Mouse (Mus musculus) cerebellum, adult 2 months (tissue): Measurements from ENCODE around the gene Amz1. TPM values are rescaled to one million over a fixed set of nuclear protein-coding genes. Genes with fewer than 3 reads are reported as not detected.

ENCODE experiments used
- DNase-seq, 2 experiments: peaks; one replicate each; pipeline ENCODE4 v3.0.0; 2021
- H3K27ac ChIP-seq: fragments of 200-500 bp; 2 replicates; pipeline ENCODE4 v1.5.1; 2012; ENCODE audit warnings: low read length, control low read depth, inconsistent platforms; ENCODE audit not compliant: insufficient read depth
- H3K27me3 ChIP-seq: fragments of 200-500 bp; 2 replicates; pipeline ENCODE4 v1.6.1; 2012; ENCODE audit warnings: inconsistent platforms, mild to moderate bottlenecking, low read length, moderate library complexity; ENCODE audit not compliant: control insufficient read depth, insufficient read depth
- H3K4me1 ChIP-seq: fragments of 200-500 bp; 2 replicates; pipeline ENCODE4 v1.6.1; 2011; ENCODE audit warnings: low read length; ENCODE audit not compliant: control insufficient read depth, insufficient read depth
- H3K4me3 ChIP-seq: fragments of 200-500 bp; replicated peaks from 2 replicates; pipeline ENCODE3; 2011; ENCODE audit warnings: mild to moderate bottlenecking, low read depth, low read length, control low read depth; ENCODE audit not compliant: insufficient read depth
- CTCF ChIP-seq: fragments of 200-500 bp; IDR thresholded peaks from 2 replicates; pipeline ENCODE4 v1.5.1; 2011; ENCODE audit warnings: low read depth, mild to moderate bottlenecking, control low read depth, low read length, moderate library complexity, borderline replicate concordance; ENCODE audit not compliant: insufficient read depth
- POLR2A ChIP-seq: fragments of 200-500 bp; IDR thresholded peaks from 2 replicates; pipeline ENCODE4 v1.6.1; 2011; ENCODE audit warnings: low read length, control low read depth, borderline replicate concordance; ENCODE audit not compliant: insufficient read depth
- WGBS: fragments of 180-500 bp; shearing (Covaris S2); methylation state at CpG from one replicate; pipeline ENCODE4 v1.1.7; 2018; 5-methylcytosine and 5-hydroxymethylcytosine counted together
- polyA plus RNA-seq: library from polyadenylated mRNA; depleted of rRNA; stranded (reverse); fragments of >200 nt; gene quantifications from 2 replicates; pipeline ENCODE4 v1.2.3, GENCODE M21; 2012

The Amz1 gene
- polyA plus RNA-seq, 1 experiment: 4.6 TPM

GRCm38 (mm10) chr5:140789561-140789960 lies 65.6 kb downstream of the Amz1 start:
- no peak for TF ChIP-seq POLR2A
- TF ChIP-seq CTCF: no peak
- H3K4me3 ChIP-seq: no peak overlapping the region
- H3K4me1 ChIP-seq: peaks cover 6% of the 10 kb centered on the region; the same call in 1 of the 2 replicates
- H3K27ac ChIP-seq: no peak overlapping the region
- no peak for DNase-seq
- no peaks in the 10 kb centered on the region for H3K27me3 ChIP-seq

GRCm38 (mm10) chr5:140790392-140790791 lies 66.5 kb downstream of the Amz1 start:
- TF ChIP-seq CTCF (no peak), POLR2A (no peak)
- no peak overlapping the region for H3K27ac ChIP-seq
- no peaks in the 10 kb centered on the region for H3K27me3 ChIP-seq
- no peak overlapping the region for H3K4me3 ChIP-seq
- DNase-seq: no peak
- WGBS: 70% methylated on average over 2 of the region's 2 CpGs
- peaks cover 6% of the 10 kb centered on the region; the same call in 1 of the 2 replicates for H3K4me1 ChIP-seq

- Histone ChIP-seq H3K27ac (no peak overlapping the region), H3K27me3 (no peaks in the 10 kb centered on the region), H3K4me3 (no peak overlapping the region), H3K4me1 (peaks cover 6% of the 10 kb centered on the region; the same call in 1 of the 2 replicates)
- WGBS: 31% methylated on average over 9 of the region's 9 CpGs
- DNase-seq: peak; percentile 52 to 59
- no peak for TF ChIP-seq POLR2A
- no peak for TF ChIP-seq CTCF
These were observed 67.3 kb downstream of the Amz1 start for GRCm38 (mm10) chr5:140790937-140791877.

GRCm38 (mm10) chr5:140792233-140792632 lies 68.3 kb downstream of the Amz1 start:
- Histone ChIP-seq H3K4me1 (peaks cover 6% of the 10 kb centered on the region; the same call in 1 of the 2 replicates), H3K27me3 (no peaks in the 10 kb centered on the region), H3K4me3 (no peak overlapping the region), H3K27ac (peak overlapping the region; percentile 34; the same call in 1 of the 2 replicates)
- no peak for DNase-seq
- WGBS: 72% methylated on average over 5 of the region's 5 CpGs
- TF ChIP-seq POLR2A: no peak
- no peak for TF ChIP-seq CTCF

- Histone ChIP-seq H3K27ac (no peak overlapping the region), H3K4me1 (peaks cover 9% of the 10 kb centered on the region), H3K4me3 (no peak overlapping the region), H3K27me3 (no peaks in the 10 kb centered on the region)
- TF ChIP-seq POLR2A: no peak
- no peak for TF ChIP-seq CTCF
- DNase-seq: no peak
- WGBS: 62% methylated on average over 3 of the region's 3 CpGs
These were observed 70.8 kb downstream of the Amz1 start for GRCm38 (mm10) chr5:140794753-140795152.

- Histone ChIP-seq H3K27ac (no peak overlapping the region), H3K27me3 (no peaks in the 10 kb centered on the region), H3K4me3 (no peak overlapping the region), H3K4me1 (peaks cover 9% of the 10 kb centered on the region)
- TF ChIP-seq POLR2A: no peak
- no peak for TF ChIP-seq CTCF
- WGBS: 76% methylated on average over 2 of the region's 2 CpGs
- no peak for DNase-seq
These were observed 71.2 kb downstream of the Amz1 start for GRCm38 (mm10) chr5:140795176-140795575.

- Histone ChIP-seq H3K27ac (no peak overlapping the region), H3K4me1 (peaks cover 10% of the 10 kb centered on the region), H3K27me3 (no peaks in the 10 kb centered on the region), H3K4me3 (no peak overlapping the region)
- TF ChIP-seq CTCF: no peak
- WGBS: 86% methylated on average over 3 of the region's 3 CpGs
- DNase-seq: no peak
These were observed 72.1 kb downstream of the Amz1 start for GRCm38 (mm10) chr5:140796051-140796450.

GRCm38 (mm10) chr5:140798158-140798557 lies 74.2 kb downstream of the Amz1 start:
- DNase-seq: no peak
- TF ChIP-seq CTCF (no peak), POLR2A (no peak)
- no peak overlapping the region for H3K4me3 ChIP-seq
- H3K4me1 ChIP-seq: peaks cover 8% of the 10 kb centered on the region
- WGBS: 56% methylated on average over 7 of the region's 7 CpGs
- no peak overlapping the region for H3K27ac ChIP-seq
- H3K27me3 ChIP-seq: no peaks in the 10 kb centered on the region
